Mouse (Mus musculus) gastrocnemius, postnatal 10 days (tissue): ENCODE measurements at regions not wholly inside any gene's neighbourhood (a gene's known extent, or its start where the extent isn't known, plus 50 kb on each side); places are given as distances from the start of the nearest gene placed in this dataset.

Source experiments
- DNase-seq: peaks from one replicate; pipeline ENCODE4 v3.0.0; 2021; ENCODE audit warnings: mixed read lengths

- no peak for DNase-seq
Measured at GRCm38 (mm10) chr1:56453756-56454155, 183.5 kb downstream of the Hsfy2 start.

GRCm38 (mm10) chr1:56442835-56443234, 194.4 kb downstream of the Hsfy2 start:
- no peak for DNase-seq

GRCm38 (mm10) chr1:56406786-56407185, 230.4 kb downstream of the Hsfy2 start:
- no peak for DNase-seq

- no peak for DNase-seq
Measured at GRCm38 (mm10) chr1:56403351-56403750, 233.9 kb downstream of the Hsfy2 start.

GRCm38 (mm10) chr1:56395832-56396231, 241.4 kb downstream of the Hsfy2 start:
- DNase-seq, result no peak

- no peak for DNase-seq
Measured at GRCm38 (mm10) chr1:56387086-56387485, 250.1 kb downstream of the Hsfy2 start.

GRCm38 (mm10) chr1:56366319-56366718, 270.9 kb downstream of the Hsfy2 start:
- DNase-seq, result no peak

- no peak for DNase-seq
Measured at GRCm38 (mm10) chr1:56360857-56361256, 276.4 kb downstream of the Hsfy2 start.

- no peak for DNase-seq
Measured at GRCm38 (mm10) chr1:56346638-56347037, 290.6 kb downstream of the Hsfy2 start.

GRCm38 (mm10) chr1:56344952-56345351, 292.3 kb downstream of the Hsfy2 start:
- DNase-seq, result no peak

GRCm38 (mm10) chr1:56327381-56327780, 309.9 kb downstream of the Hsfy2 start:
- no peak for DNase-seq

GRCm38 (mm10) chr1:56308586-56308985, 328.6 kb downstream of the Hsfy2 start:
- DNase-seq, result no peak

GRCm38 (mm10) chr1:56294391-56294790, 342.8 kb downstream of the Hsfy2 start:
- DNase-seq, result no peak

GRCm38 (mm10) chr1:56289748-56290147, 347.5 kb downstream of the Hsfy2 start:
- peak; percentile 13 for DNase-seq

- no peak for DNase-seq
Measured at GRCm38 (mm10) chr1:56286386-56287045, 350.7 kb downstream of the Hsfy2 start.

GRCm38 (mm10) chr1:56261708-56262107, 375.5 kb downstream of the Hsfy2 start:
- no peak for DNase-seq

GRCm38 (mm10) chr1:56260759-56261158, 376.5 kb downstream of the Hsfy2 start:
- DNase-seq, result no peak

GRCm38 (mm10) chr1:56256839-56257490, 380.3 kb downstream of the Hsfy2 start:
- no peak for DNase-seq

GRCm38 (mm10) chr1:56239686-56240085, 397.5 kb downstream of the Hsfy2 start:
- DNase-seq, result no peak

- DNase-seq, result no peak
Measured at GRCm38 (mm10) chr1:56226314-56227008, 410.8 kb downstream of the Hsfy2 start.

- DNase-seq, result no peak
Measured at GRCm38 (mm10) chr1:56219700-56220099, 417.5 kb downstream of the Hsfy2 start.

GRCm38 (mm10) chr1:56210712-56211371, 426.4 kb downstream of the Hsfy2 start:
- no peak for DNase-seq
